In the genomic region with DNA sequence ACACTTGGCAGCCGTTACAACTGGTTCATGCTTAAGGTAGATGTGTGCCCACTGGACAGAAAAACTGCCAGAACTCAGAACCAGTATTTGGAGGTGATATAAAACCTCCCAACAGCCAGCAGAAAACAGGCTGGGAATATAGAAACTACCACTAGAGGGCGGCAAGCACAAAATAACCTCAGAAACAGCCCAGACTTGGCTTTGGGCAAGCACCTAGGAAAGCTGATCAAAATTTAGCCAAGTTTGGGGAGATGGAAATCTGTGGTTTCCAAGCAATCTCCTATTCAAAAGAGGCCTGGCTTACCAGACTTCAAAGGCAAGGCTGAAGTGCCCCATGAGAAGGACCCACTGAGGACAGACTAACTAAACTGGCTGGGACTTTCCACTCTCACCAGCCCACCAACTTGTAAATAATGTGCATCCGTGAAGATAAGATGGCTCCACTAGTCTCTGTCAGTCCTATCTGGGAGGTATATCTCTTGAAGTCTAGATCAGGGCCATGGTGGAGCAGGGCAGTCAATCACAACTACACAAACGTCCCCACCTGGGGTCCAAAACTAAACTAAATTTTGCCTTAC, we compare ENCODE assay signal across 8 mouse cellular contexts. TPM values are rescaled to one million over a fixed set of nuclear protein-coding genes. Genes with fewer than 3 reads are reported as not detected.
DNase-seq lines count a peak whose midpoint lies in the region; ATAC-seq and TF ChIP-seq lines count a peak whose summit lies in the region.
"Had no signal": no experiment of that assay in that cellular context is flagged by ENCODE, and none has a peak within 500 bp of the region (broad histone marks: within the 10 kb centered on the region; RNA-seq: fewer than 3 reads in every experiment).

No protein-coding gene starts in this region.

- intact Hi-C loops in heart, postnatal 10 days (cut with DNase I): loop anchor here (1.0 to 5.0 kb wide), 6 partner anchors 41 to 391 kb away; no protein-coding TSS in a partner anchor

- TF ChIP-seq EP300 in lung, postnatal 0 days (IDR thresholded peaks at IDR 0.05): peak; percentile 36; the same call in 1 of the 2 replicates

- H3K4me1 ChIP-seq in embryonic facial prominence, embryonic 12.5 days: peaks cover 13% of the 10 kb centered on the region; the same call in 1 of the 2 replicates
- H3K4me1 ChIP-seq in lung, postnatal 0 days (ENCODE audit: insufficient read depth, low read depth, low read length): no peaks in the 10 kb centered on the region; the same call in 1 of the 2 replicates

- TF ChIP-seq CTCF in lung, postnatal 0 days (IDR thresholded peaks at IDR 0.05): peak; percentile 89

- H3K9ac ChIP-seq in embryonic facial prominence, embryonic 12.5 days: no peak overlapping the region
- no peak overlapping the region for H3K9ac ChIP-seq in lung, postnatal 0 days (replicated peaks; ENCODE audit: low read depth)
- H3K9ac ChIP-seq: lung, embryonic 15.5 days had no signal

- peak; percentile 65 for DNase-seq in ES-CJ7 (ENCODE audit: low read depth, low spot score)
- DNase-seq in adrenal gland, adult 2 months: peak; percentile 71
- DNase-seq in heart, postnatal 10 days: peak; percentile 81 to 86
- DNase-seq in layer of hippocampus, postnatal 10 days (ENCODE audit: low spot score in 2 of 2): peak; percentile 81 to 82
- peak; percentile 78 for DNase-seq in lung, postnatal 0 days (ENCODE audit: low spot score)
- peak; percentile 85 to 89 for DNase-seq in right cerebral cortex, adult 2 months (ENCODE audit: low spot score in 2 of 2)

- no peaks in the 10 kb centered on the region for H3K27me3 ChIP-seq in embryonic facial prominence, embryonic 12.5 days
- H3K27me3 ChIP-seq in lung, postnatal 0 days (replicated peaks; ENCODE audit: insufficient read depth, low read length): no peaks in the 10 kb centered on the region
- H3K27me3 ChIP-seq: lung, embryonic 15.5 days had no signal

- no peak for ATAC-seq in embryonic facial prominence, embryonic 12.5 days (ENCODE audit: insufficient number of reproducible peaks, insufficient read depth, low FRiP score, low TSS enrichment)
- peak; percentile 57; the same call in 1 of the 2 replicates for ATAC-seq in lung, postnatal 0 days

- no peaks in the 10 kb centered on the region for H3K9me3 ChIP-seq in embryonic facial prominence, embryonic 12.5 days
- H3K9me3 ChIP-seq in lung, postnatal 0 days (ENCODE audit: low read length): no peaks in the 10 kb centered on the region
- H3K9me3 ChIP-seq: lung, embryonic 15.5 days had no signal

- no peak overlapping the region for H3K4me2 ChIP-seq in embryonic facial prominence, embryonic 12.5 days (replicated peaks)
- no peak overlapping the region for H3K4me2 ChIP-seq in lung, postnatal 0 days (replicated peaks; ENCODE audit: low read depth, low read length)
- H3K4me2 ChIP-seq: lung, embryonic 15.5 days had no signal

- 0 out of 2 replicates have a peak overlapping the region, but pooled peaks have one; percentile 25 for H3K27ac ChIP-seq in embryonic facial prominence, embryonic 12.5 days
- no peak overlapping the region for H3K27ac ChIP-seq in lung, postnatal 0 days (ENCODE audit: low read length)
- H3K27ac ChIP-seq: lung, embryonic 15.5 days had no signal

- 53% methylated on average over 4 of the region's 4 CpGs for WGBS in embryonic facial prominence, embryonic 12.5 days
- WGBS in lung, postnatal 0 days: 33% methylated on average over 4 of the region's 4 CpGs

- peaks cover 78% of the 10 kb centered on the region for H3K36me3 ChIP-seq in embryonic facial prominence, embryonic 12.5 days
- peaks cover 39% of the 10 kb centered on the region for H3K36me3 ChIP-seq in lung, postnatal 0 days (ENCODE audit: insufficient read depth, low read length)

- H3K4me3 ChIP-seq in embryonic facial prominence, embryonic 12.5 days: no peak overlapping the region
- H3K4me3 ChIP-seq in lung, postnatal 0 days (ENCODE audit: low read depth, low read length): no peak overlapping the region
- H3K4me3 ChIP-seq: lung, embryonic 15.5 days had no signal

RNA-seq across cellular contexts. Expression of a gene that starts 31.1 kb away (rescaled TPM):
- 10 to 100 TPM; 16.4 to 23.1 TPM for total RNA-seq in adrenal gland, adult 2 months (2021)
- polyA plus RNA-seq in adrenal gland, adult 2 months (2012; rRNA removed): 10.1 and 10.8 TPM in 2 replicates
- polyA plus RNA-seq in embryonic facial prominence, embryonic 12.5 days (2016; fragmentation: Nextera tagmentation; extraction: Ambion mirVana): 4.5 and 4.9 TPM in 2 replicates
- total RNA-seq in heart, postnatal 10 days (2021): 10 to 100 TPM; 14.4 to 17.7 TPM
- total RNA-seq in layer of hippocampus, postnatal 10 days (2021): 1 to 10 TPM; 4.5 to 5.5 TPM
- 4.0 and 4.4 TPM in 2 replicates for polyA plus RNA-seq in lung, postnatal 0 days (2015; fragmentation: Nextera tagmentation; extraction: Ambion mirVana)
